Mouse (Mus musculus): ENCODE results near the gene Bptf. TPM values are rescaled to one million over a fixed set of nuclear protein-coding genes. Genes with fewer than 3 reads are reported as not detected.
"Not testable (repeated sequence)": the region's sequence is repeated elsewhere in the genome, so short reads cannot be mapped to it uniquely, and the experiment has no call there.

Bptf gene
- polyA plus RNA-seq, 1 experiment: 58.4 TPM

DNA sequence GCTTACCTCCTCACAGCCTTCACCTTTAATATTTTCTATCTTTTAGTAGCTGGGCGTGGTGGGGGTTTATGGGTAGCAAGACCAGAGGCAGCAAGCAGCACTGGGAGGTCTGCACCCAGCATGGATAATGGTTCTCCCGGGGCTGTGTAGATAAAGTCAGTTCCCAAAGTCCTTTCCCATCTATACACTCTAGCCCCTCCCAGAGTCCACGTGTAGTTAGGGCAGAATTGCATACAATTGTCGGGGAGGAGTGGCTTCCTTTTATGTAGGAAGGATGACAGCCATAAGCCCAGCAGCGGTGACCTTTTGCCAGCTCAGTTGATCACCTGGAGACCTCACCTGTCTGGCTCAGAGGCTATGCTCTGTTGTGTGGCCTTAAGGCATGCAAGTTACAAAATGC lies 21.7 kb upstream of the Bptf start:
- H3K4me3 ChIP-seq (ENCODE audit: control insufficient read depth, insufficient read depth, low read length): no peak overlapping the region
- H3K4me1 ChIP-seq (replicated peaks; ENCODE audit: control insufficient read depth, insufficient read depth, low read length): no peaks in the 10 kb centered on the region
- H3K36me3 ChIP-seq (ENCODE audit: control insufficient read depth, insufficient read depth, low read length): no peaks in the 10 kb centered on the region
- WGBS: 87% methylated on average over 5 of the region's 5 CpGs
- no peaks in the 10 kb centered on the region for H3K27me3 ChIP-seq (ENCODE audit: control insufficient read depth, insufficient read depth, low read length)
- TF ChIP-seq CTCF (IDR thresholded peaks at IDR 0.05; ENCODE audit: borderline replicate concordance, control insufficient read depth, extremely low read depth, insufficient read depth, low read length, poor library complexity) (no peak), POLR2A (IDR thresholded peaks at IDR 0.05; ENCODE audit: control insufficient read depth, extremely low read depth, insufficient read depth, low read length, poor library complexity) (no peak)
- no peak overlapping the region for H3K27ac ChIP-seq (ENCODE audit: control insufficient read depth, insufficient read depth, low read length)
- DNase-seq: no peak

GRCm38 (mm10) chr11:107151809-107152208 lies 19.9 kb upstream of the Bptf start:
- Histone ChIP-seq H3K4me3 (ENCODE audit: control insufficient read depth, insufficient read depth, low read length) (no peak overlapping the region), H3K4me1 (replicated peaks; ENCODE audit: control insufficient read depth, insufficient read depth, low read length) (no peaks in the 10 kb centered on the region), H3K36me3 (ENCODE audit: control insufficient read depth, insufficient read depth, low read length) (no peaks in the 10 kb centered on the region), H3K27ac (ENCODE audit: control insufficient read depth, insufficient read depth, low read length) (no peak overlapping the region), H3K27me3 (ENCODE audit: control insufficient read depth, insufficient read depth, low read length) (no peaks in the 10 kb centered on the region)
- TF ChIP-seq CTCF (IDR thresholded peaks at IDR 0.05; ENCODE audit: borderline replicate concordance, control insufficient read depth, extremely low read depth, insufficient read depth, low read length, poor library complexity) (no peak), POLR2A (IDR thresholded peaks at IDR 0.05; ENCODE audit: control insufficient read depth, extremely low read depth, insufficient read depth, low read length, poor library complexity) (no peak)
- 79% methylated on average over 7 of the region's 7 CpGs for WGBS
- peak; percentile 44 for DNase-seq

GRCm38 (mm10) chr11:107143956-107144355 lies 12.0 kb upstream of the Bptf start:
- H3K4me3 ChIP-seq (ENCODE audit: control insufficient read depth, insufficient read depth, low read length); DNase-seq; H3K27me3 ChIP-seq (ENCODE audit: control insufficient read depth, insufficient read depth, low read length); H3K36me3 ChIP-seq (ENCODE audit: control insufficient read depth, insufficient read depth, low read length); H3K27ac ChIP-seq (ENCODE audit: control insufficient read depth, insufficient read depth, low read length): not testable (repeated sequence)
- H3K4me1 ChIP-seq (replicated peaks; ENCODE audit: control insufficient read depth, insufficient read depth, low read length): peaks cover 14% of the 10 kb centered on the region
- 97% methylated on average over 11 of the region's 11 CpGs for WGBS

DNA sequence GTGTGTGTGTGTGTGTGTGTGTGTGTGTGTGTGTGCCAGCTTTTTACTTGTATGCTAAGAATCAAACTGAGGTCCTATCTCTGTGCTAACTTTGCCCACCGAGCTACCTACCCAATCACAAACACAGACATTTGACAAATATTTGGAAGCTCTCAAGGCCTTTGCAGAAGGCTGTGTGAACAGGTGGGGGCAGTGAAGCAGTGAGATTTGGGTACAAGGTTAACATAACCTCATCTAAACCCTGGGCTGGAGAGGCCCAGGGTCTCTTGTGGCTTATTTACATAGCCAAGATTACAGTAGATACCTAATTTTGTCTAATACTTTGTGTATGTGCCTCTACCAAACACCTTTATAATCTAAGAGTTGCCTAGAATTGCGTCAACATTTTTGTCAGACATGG lies 10.5 kb upstream of the Bptf start:
- no peak for TF ChIP-seq CTCF (IDR thresholded peaks at IDR 0.05; ENCODE audit: borderline replicate concordance, control insufficient read depth, extremely low read depth, insufficient read depth, low read length, poor library complexity)
- TF ChIP-seq POLR2A (IDR thresholded peaks at IDR 0.05; ENCODE audit: control insufficient read depth, extremely low read depth, insufficient read depth, low read length, poor library complexity): no peak
- WGBS: 95% methylated on average over 2 of the region's 2 CpGs
- peaks cover 14% of the 10 kb centered on the region for H3K4me1 ChIP-seq (replicated peaks; ENCODE audit: control insufficient read depth, insufficient read depth, low read length)
- H3K27me3 ChIP-seq (ENCODE audit: control insufficient read depth, insufficient read depth, low read length): no peaks in the 10 kb centered on the region
- no peaks in the 10 kb centered on the region for H3K36me3 ChIP-seq (ENCODE audit: control insufficient read depth, insufficient read depth, low read length)
- H3K27ac ChIP-seq (ENCODE audit: control insufficient read depth, insufficient read depth, low read length): no peak overlapping the region
- DNase-seq: no peak
- no peak overlapping the region for H3K4me3 ChIP-seq (ENCODE audit: control insufficient read depth, insufficient read depth, low read length)

- Histone ChIP-seq H3K36me3 (ENCODE audit: control insufficient read depth, insufficient read depth, low read length) (no peaks in the 10 kb centered on the region), H3K4me1 (replicated peaks; ENCODE audit: control insufficient read depth, insufficient read depth, low read length) (peaks cover 17% of the 10 kb centered on the region), H3K27ac (ENCODE audit: control insufficient read depth, insufficient read depth, low read length) (peak overlapping the region; percentile 75), H3K4me3 (ENCODE audit: control insufficient read depth, insufficient read depth, low read length) (no peak overlapping the region), H3K27me3 (ENCODE audit: control insufficient read depth, insufficient read depth, low read length) (no peaks in the 10 kb centered on the region)
- peak; percentile 61 for DNase-seq
- TF ChIP-seq POLR2A (IDR thresholded peaks at IDR 0.05; ENCODE audit: control insufficient read depth, extremely low read depth, insufficient read depth, low read length, poor library complexity) (0 out of 2 replicates have a peak, but pooled peaks have one; percentile 21), CTCF (IDR thresholded peaks at IDR 0.05; ENCODE audit: borderline replicate concordance, control insufficient read depth, extremely low read depth, insufficient read depth, low read length, poor library complexity) (no peak)
- WGBS: 4% methylated on average over 6 of the region's 6 CpGs
Measured at GRCm38 (mm10) chr11:107140756-107141155, 8.8 kb upstream of the Bptf start.

GRCm38 (mm10) chr11:107138633-107139032 lies 6.7 kb upstream of the Bptf start:
- no peak overlapping the region for H3K27ac ChIP-seq (ENCODE audit: control insufficient read depth, insufficient read depth, low read length)
- H3K27me3 ChIP-seq (ENCODE audit: control insufficient read depth, insufficient read depth, low read length): no peaks in the 10 kb centered on the region
- DNase-seq: peak; percentile 58
- H3K36me3 ChIP-seq (ENCODE audit: control insufficient read depth, insufficient read depth, low read length): no peaks in the 10 kb centered on the region
- no peak for TF ChIP-seq POLR2A (IDR thresholded peaks at IDR 0.05; ENCODE audit: control insufficient read depth, extremely low read depth, insufficient read depth, low read length, poor library complexity)
- no peak for TF ChIP-seq CTCF (IDR thresholded peaks at IDR 0.05; ENCODE audit: borderline replicate concordance, control insufficient read depth, extremely low read depth, insufficient read depth, low read length, poor library complexity)
- H3K4me1 ChIP-seq (replicated peaks; ENCODE audit: control insufficient read depth, insufficient read depth, low read length): peaks cover 17% of the 10 kb centered on the region
- WGBS: 70% methylated on average over 3 of the region's 3 CpGs
- H3K4me3 ChIP-seq (ENCODE audit: control insufficient read depth, insufficient read depth, low read length): no peak overlapping the region

- Histone ChIP-seq H3K36me3 (ENCODE audit: control insufficient read depth, insufficient read depth, low read length) (no peaks in the 10 kb centered on the region), H3K27me3 (ENCODE audit: control insufficient read depth, insufficient read depth, low read length) (no peaks in the 10 kb centered on the region), H3K4me1 (replicated peaks; ENCODE audit: control insufficient read depth, insufficient read depth, low read length) (peaks cover 17% of the 10 kb centered on the region), H3K4me3 (ENCODE audit: control insufficient read depth, insufficient read depth, low read length) (no peak overlapping the region), H3K27ac (ENCODE audit: control insufficient read depth, insufficient read depth, low read length) (no peak overlapping the region)
- WGBS: 91% methylated on average over 6 of the region's 6 CpGs
- TF ChIP-seq CTCF (IDR thresholded peaks at IDR 0.05; ENCODE audit: borderline replicate concordance, control insufficient read depth, extremely low read depth, insufficient read depth, low read length, poor library complexity): no peak
- no peak for TF ChIP-seq POLR2A (IDR thresholded peaks at IDR 0.05; ENCODE audit: control insufficient read depth, extremely low read depth, insufficient read depth, low read length, poor library complexity)
- DNase-seq: no peak
Measured at GRCm38 (mm10) chr11:107137593-107137992, 5.7 kb upstream of the Bptf start.

DNA sequence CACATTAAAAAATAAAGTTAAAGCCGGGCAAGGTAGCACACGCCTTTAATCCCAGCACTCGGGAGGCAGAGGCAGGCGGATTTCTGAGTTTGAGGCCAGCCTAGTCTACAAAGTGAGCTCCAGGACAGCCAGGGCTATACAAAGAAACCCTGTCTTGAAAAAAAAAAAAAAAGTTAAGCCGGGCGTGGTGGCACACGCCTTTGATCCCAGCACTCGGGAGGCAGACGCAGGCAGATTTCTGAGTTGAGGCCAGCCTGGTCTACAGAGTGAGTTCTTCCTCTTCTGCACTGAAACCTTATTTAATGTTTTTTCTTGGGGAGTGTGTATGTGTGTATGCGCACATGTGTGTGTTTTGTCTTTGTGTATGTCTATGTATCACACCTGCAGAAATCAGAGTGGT lies 4.5 kb upstream of the Bptf start:
- H3K36me3 ChIP-seq (ENCODE audit: control insufficient read depth, insufficient read depth, low read length); DNase-seq: not testable (repeated sequence)
- WGBS: 97% methylated on average over 10 of the region's 10 CpGs

More for the DNA sequence above, 4.5 kb upstream of the Bptf start:
- H3K27ac ChIP-seq (ENCODE audit: control insufficient read depth, insufficient read depth, low read length); H3K4me3 ChIP-seq (ENCODE audit: control insufficient read depth, insufficient read depth, low read length); H3K27me3 ChIP-seq (ENCODE audit: control insufficient read depth, insufficient read depth, low read length): not testable (repeated sequence)
- peaks cover 19% of the 10 kb centered on the region for H3K4me1 ChIP-seq (replicated peaks; ENCODE audit: control insufficient read depth, insufficient read depth, low read length)
